Comparison of ENCODE assay signal across 8 mouse cellular contexts in the genomic region with DNA sequence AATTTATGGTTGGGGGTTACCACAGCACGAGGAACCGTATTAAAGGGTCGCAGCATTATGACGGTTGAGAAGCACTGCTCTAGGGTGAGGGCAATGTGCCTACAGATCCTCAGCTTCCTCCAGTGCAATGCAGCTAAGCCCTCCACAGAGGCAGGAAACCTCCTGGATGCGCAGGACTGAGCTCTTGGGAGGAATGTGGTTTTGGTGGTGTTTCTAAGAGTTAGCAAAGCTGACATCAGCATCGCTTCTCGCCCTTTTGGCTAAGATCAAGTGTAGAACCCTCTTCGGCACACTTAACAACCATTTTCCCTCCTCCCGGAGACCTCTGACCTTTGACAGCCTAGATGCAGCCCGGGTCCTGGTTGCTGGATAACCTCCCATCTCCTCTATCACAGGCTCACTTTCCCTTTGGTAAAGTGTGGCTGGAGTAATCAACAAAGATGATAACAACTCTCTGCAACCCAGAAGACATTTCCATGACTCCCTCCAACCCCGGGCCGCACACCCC. TPM values are rescaled to one million over a fixed set of nuclear protein-coding genes. Genes with fewer than 3 reads are reported as not detected.
DNase-seq lines count a peak whose midpoint lies in the region; ATAC-seq and TF ChIP-seq lines count a peak whose summit lies in the region.

No protein-coding gene starts in this region.

- peak overlapping the region; percentile 45 for H3K4me3 ChIP-seq in layer of hippocampus, adult 2 months
- peak overlapping the region; percentile 48 for H3K4me3 ChIP-seq in embryonic facial prominence, embryonic 13.5 days
- peak overlapping the region; percentile 50 for H3K4me3 ChIP-seq in kidney, embryonic 15.5 days (replicated peaks)

- no peaks in the 10 kb centered on the region for H3K36me3 ChIP-seq in embryonic facial prominence, embryonic 13.5 days
- no peaks in the 10 kb centered on the region for H3K36me3 ChIP-seq in kidney, embryonic 15.5 days

- H3K27ac ChIP-seq in layer of hippocampus, adult 2 months = no peak overlapping the region
- no peak overlapping the region for H3K27ac ChIP-seq in embryonic facial prominence, embryonic 13.5 days
- H3K27ac ChIP-seq in kidney, embryonic 15.5 days = no peak overlapping the region

- WGBS in embryonic facial prominence, embryonic 13.5 days = 29% methylated on average over 12 of the region's 12 CpGs
- 32% methylated on average over 12 of the region's 12 CpGs for WGBS in kidney, embryonic 15.5 days

- peak overlapping the region; percentile 66 for H3K9ac ChIP-seq in embryonic facial prominence, embryonic 13.5 days
- H3K9ac ChIP-seq in kidney, embryonic 15.5 days = peak overlapping the region; percentile 34; the same call in 1 of the 2 replicates

- ATAC-seq in embryonic facial prominence, embryonic 13.5 days (ENCODE audit: insufficient number of reproducible peaks, insufficient read depth, low FRiP score, low TSS enrichment, low read depth) = no peak
- no peak for ATAC-seq in kidney, embryonic 15.5 days (replicated peaks; ENCODE audit: low FRiP score)

- H3K4me2 ChIP-seq in embryonic facial prominence, embryonic 13.5 days = peak overlapping the region; percentile 79
- H3K4me2 ChIP-seq in kidney, embryonic 15.5 days = peak overlapping the region; percentile 89

- H3K27me3 ChIP-seq in embryonic facial prominence, embryonic 13.5 days = peaks cover 39% of the 10 kb centered on the region
- peaks cover 29% of the 10 kb centered on the region for H3K27me3 ChIP-seq in kidney, embryonic 15.5 days

- TF ChIP-seq CTCF in layer of hippocampus, adult 2 months (conservative IDR thresholded peaks at IDR 0.05) = no peak

- no peak for DNase-seq in layer of hippocampus, adult 2 months (ENCODE audit: low spot score in 2 of 2)
- DNase-seq in layer of hippocampus, adult 11-12 months (ENCODE audit: low spot score) = no peak
- peak; percentile 25 for DNase-seq in neural tube, embryonic 10.5 days (ENCODE audit: extremely low spot score, low spot score)
- no peak for DNase-seq in ovary, postnatal 14 days (ENCODE audit: low spot score)
- no peak for DNase-seq in cerebellum, postnatal 14 days
- DNase-seq in urinary bladder, adult 18-20 months (ENCODE audit: low spot score in 2 of 2) = no peak

- H3K9me3 ChIP-seq in embryonic facial prominence, embryonic 13.5 days = no peaks in the 10 kb centered on the region
- no peaks in the 10 kb centered on the region for H3K9me3 ChIP-seq in kidney, embryonic 15.5 days (replicated peaks)

- peaks cover 19% of the 10 kb centered on the region; the same call in 1 of the 2 replicates for H3K4me1 ChIP-seq in embryonic facial prominence, embryonic 13.5 days
- H3K4me1 ChIP-seq in kidney, embryonic 15.5 days = peaks cover 22% of the 10 kb centered on the region

RNA-seq across cellular contexts. Expression of a gene that starts 1.2 kb away (rescaled TPM):
- total RNA-seq in layer of hippocampus, adult 2 months (2021) = 1 to 10 TPM; 1.7 TPM
- polyA plus RNA-seq in embryonic facial prominence, embryonic 13.5 days (2015; fragmentation: Nextera tagmentation; extraction: Ambion mirVana) = 1.5 and 2.8 TPM in 2 replicates
- polyA plus RNA-seq in kidney, embryonic 15.5 days (2015; fragmentation: Nextera tagmentation; extraction: Ambion mirVana) = 18.5 and 22.7 TPM in 2 replicates

RNA-seq across cellular contexts. Expression of a gene that starts 31.4 kb away (rescaled TPM):
- 10 to 100 TPM; 14.8 to 15.3 TPM for total RNA-seq in layer of hippocampus, adult 2 months (2021)
- 65.2 and 66.4 TPM in 2 replicates for polyA plus RNA-seq in embryonic facial prominence, embryonic 13.5 days (2015; fragmentation: Nextera tagmentation; extraction: Ambion mirVana)
- 45.7 and 47.2 TPM in 2 replicates for polyA plus RNA-seq in kidney, embryonic 15.5 days (2015; fragmentation: Nextera tagmentation; extraction: Ambion mirVana)
